Mouse (Mus musculus): ENCODE measurements around the gene Nwd2.

Gene Nwd2

DNA sequence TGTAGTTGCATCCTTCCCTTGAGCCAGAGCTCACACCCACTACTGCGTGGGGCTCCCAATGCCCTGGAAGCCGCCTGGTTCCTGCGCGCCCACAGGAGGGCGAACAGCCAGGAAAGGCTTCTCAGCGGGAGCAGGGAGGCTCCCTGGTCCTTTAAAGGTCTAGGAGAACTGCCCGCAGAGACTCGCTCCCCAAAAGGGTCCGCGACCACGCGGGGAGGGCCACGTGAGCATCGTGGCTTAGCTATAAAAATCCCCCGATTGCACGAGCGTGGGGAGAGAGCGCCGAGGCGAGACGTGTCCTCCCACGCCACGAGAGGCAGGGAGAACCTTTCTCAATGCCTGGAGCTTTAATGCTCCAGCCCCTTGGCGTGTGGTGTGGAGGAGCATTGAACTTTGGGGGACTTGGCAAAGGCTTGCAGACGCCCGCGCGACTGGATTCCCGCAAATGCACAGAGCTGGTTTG lies at the start of gene Nwd2:
Gene Nwd2 (plus strand): TSS at position 33 of the 463 bp plus-strand sequence.
- peak; percentile 19 for DNase-seq

GRCm38 (mm10) chr5:63607447-63607846 lies 41.5 kb upstream of the Nwd2 start:
- no peak for DNase-seq

GRCm38 (mm10) chr5:63616792-63617668 lies 31.9 kb upstream of the Nwd2 start:
- DNase-seq = no peak

DNA sequence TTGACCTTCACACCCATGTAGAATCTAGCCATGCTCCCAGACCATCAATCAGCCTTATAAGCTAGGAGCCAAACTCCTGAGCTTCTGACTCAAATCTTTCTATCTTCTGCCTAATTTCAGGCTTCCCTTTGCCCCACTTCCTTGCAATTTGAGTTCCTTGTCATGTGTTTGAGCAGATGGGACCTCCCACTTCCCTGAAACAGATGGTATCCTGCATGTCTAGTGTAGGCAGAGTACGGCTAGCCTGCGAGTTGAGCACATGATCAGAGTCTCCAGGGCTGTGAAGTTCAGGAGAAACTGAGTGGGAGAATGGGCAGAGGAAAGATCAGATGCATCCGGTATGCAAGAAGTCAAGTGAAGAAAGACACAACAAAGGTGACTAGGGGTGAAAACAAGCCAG lies 24.8 kb upstream of the Nwd2 start:
- no peak for DNase-seq

GRCm38 (mm10) chr5:63627832-63628530 lies 20.9 kb upstream of the Nwd2 start:
- no peak for DNase-seq

DNA sequence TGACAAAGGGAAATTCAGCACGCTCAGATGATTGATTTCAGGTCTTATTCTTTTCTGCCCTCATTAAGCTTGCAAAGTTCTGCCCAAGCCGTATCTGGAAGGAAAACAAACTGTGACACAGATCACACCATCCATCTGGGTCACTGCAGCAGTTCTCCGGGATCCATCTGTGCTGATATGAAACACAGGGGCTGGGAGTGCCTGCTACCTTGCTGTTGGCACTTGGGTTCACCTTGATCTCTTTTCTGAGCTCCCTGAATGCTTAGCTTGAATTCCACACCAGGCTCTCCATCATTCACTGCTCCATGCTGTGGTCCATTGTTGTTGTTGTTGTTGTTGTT lies 20.4 kb upstream of the Nwd2 start:
- DNase-seq = no peak

GRCm38 (mm10) chr5:63634636-63635035 lies 14.3 kb upstream of the Nwd2 start:
- peak; percentile 31 for DNase-seq

- peak; percentile 6 for DNase-seq
Measured at GRCm38 (mm10) chr5:63648187-63648586, 715 bp upstream of the Nwd2 start.

- peak; percentile 22 for DNase-seq
Measured at GRCm38 (mm10) chr5:63649533-63650464, 897 bp downstream of the Nwd2 start.

- DNase-seq = no peak
Measured at GRCm38 (mm10) chr5:63651813-63652212, 2.9 kb downstream of the Nwd2 start.

DNA sequence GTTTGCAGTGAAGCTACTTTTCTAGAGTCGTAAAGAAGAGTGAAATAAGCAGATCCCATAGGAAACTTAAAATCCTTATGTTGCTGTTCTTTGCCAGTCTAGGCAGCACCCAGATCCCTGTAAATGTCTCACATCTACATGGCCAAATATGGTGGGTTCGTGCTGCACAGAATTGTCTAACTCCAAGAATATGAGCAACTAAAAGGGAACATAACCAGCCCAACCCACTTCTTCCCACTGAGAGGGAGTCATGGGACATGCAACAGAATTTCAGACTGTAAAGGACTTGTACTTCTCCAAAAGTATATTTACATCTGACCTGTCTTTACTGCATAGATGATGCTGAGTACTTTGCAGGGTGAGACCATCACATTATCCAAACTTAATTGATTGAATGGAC lies 3.8 kb downstream of the Nwd2 start:
- DNase-seq = no peak

GRCm38 (mm10) chr5:63666884-63667283 lies 18.0 kb downstream of the Nwd2 start:
- DNase-seq = no peak

- DNase-seq = no peak
Measured at GRCm38 (mm10) chr5:63675934-63676333, 27.0 kb downstream of the Nwd2 start.

- peak; percentile 19 for DNase-seq
Measured at GRCm38 (mm10) chr5:63689084-63689483, 40.2 kb downstream of the Nwd2 start.

GRCm38 (mm10) chr5:63696784-63697183 lies 47.9 kb downstream of the Nwd2 start:
- no peak for DNase-seq

DNA sequence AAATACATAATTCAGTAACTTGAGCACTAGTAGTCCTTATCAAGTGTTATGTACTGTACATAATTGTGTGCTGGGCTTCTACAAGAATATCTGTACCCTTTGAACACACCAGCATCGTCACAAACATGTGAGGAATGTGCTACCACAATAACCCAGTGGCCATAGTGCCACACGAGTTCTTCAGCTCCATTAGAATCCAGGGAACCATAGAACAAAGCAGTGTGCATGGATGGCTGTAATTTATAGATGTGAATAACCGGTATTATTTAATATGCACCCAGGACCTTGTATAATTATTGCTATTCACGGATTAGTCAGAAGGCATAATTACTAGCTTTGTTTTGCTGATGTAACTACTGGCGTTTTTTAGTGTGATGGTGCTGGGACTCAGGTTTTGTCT lies 48.3 kb downstream of the Nwd2 start:
- no peak for DNase-seq

GRCm38 (mm10) chr5:63728955-63729354 lies 80.1 kb downstream of the Nwd2 start:
- DNase-seq = no peak

GRCm38 (mm10) chr5:63735521-63735920 lies 86.6 kb downstream of the Nwd2 start:
- DNase-seq = no peak

DNA sequence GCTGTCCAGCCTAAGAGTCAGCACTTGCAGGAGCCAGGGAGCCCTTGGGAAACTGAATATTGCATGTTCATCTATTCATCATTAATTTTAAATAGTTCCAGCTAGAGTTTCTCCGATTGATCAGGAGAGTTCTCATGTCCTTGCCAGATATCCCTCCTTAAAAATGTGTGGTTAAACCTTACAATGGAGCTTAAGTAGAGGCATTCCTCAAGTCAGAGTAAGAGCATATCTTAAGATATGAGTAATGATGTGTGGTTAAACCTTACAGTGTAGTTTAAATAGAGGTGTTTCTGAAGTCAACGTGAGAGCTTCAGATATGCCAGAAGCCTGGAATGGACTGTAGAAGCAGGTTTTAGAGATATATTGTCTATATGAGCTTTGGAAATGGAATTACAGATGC lies 94.5 kb downstream of the Nwd2 start:
- no peak for DNase-seq

DNA sequence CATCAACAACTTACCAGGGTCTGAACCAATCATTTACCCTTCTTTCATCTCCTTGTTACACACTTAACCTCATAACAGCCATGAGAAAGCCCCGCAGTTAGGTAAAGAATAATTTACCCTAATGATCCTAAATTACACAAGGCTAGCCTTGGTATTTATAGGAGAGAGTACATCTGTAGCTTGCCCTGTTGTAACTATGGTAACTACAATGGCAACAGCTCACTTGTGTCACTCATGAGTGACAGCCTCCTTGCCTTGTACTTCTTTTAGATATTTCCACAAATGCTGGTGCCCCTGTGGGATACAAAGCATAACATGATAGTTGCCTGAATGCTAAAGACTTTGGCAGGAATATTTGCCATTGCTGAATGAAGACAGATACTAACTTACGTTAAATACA lies 99.4 kb downstream of the Nwd2 start:
- DNase-seq = no peak

GRCm38 (mm10) chr5:63748759-63749158 lies 99.9 kb downstream of the Nwd2 start:
- DNase-seq = no peak

DNA sequence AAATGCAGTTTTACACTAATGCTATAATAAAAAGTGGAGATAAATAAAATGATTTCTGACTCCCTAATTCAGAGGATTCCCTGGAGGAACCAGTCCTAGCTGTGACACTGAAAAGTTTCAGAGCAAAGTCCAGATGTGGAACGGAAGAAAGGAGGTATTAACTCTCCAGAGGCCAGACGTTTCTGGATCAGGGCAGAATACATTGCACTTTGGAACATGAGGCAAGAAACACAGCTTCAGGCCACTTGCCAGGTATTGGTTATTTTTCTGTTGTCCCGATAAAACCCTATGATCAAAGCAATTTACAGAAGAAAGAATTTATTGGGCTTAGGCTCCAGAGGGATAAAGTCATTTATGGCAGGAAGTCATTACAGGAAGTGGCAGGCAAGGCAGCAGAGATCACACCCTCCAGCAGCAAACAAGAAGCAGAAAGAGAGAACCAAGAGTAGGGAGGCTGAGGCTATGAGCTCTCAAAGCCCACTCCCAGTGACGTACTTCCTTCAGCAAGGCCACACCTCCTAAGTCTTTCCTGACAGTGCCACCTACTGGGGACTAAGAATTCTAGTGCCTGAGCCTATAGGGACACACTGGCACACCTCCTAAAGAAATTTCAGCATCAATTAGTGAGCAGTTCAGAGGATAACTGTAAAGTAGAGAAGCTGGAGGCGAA lies 106.3 kb downstream of the Nwd2 start:
- peak; percentile 9 for DNase-seq

All from kidney, postnatal 10 days (tissue).